Mouse (Mus musculus): ENCODE data around the gene Slc35a3. TPM values are rescaled to one million over a fixed set of nuclear protein-coding genes. Genes with fewer than 3 reads are reported as not detected.
A peak's percentile ranks its signal among the peaks of the same experiment; 100 is the strongest.
"Not testable (repeated sequence)": the region's sequence is repeated elsewhere in the genome, so short reads cannot be mapped to it uniquely, and the experiment has no call there.

Gene Slc35a3
- polyA plus RNA-seq, 1 experiment: 24.1 TPM

DNA sequence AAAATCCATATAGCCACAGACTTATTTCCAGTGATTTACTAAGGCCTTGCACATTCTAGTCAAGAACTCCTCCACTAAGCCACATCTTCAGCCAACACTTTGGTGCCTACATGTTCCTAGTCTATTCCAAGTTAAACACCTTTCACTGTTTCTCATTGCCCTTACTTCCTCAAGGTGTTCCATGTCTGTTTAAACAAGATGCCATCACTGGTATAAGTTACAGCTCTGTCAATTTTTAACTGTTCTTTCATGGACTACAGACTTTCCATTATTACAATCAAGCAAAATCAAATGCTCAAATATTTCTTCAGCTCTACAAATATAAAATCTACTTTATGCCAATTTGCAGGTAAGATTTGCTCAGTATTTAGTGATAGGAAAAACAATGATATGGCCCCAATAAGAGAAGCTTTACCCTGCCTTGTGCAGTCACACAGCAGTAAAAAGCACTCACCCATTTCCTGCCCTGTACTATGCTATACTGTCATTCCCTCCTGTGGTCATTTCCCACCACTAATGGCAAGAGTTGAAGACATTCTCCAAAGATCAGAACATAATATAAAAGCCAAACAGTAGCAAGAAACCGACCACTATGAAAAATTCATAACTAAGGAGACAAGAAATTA lies 9.9 kb downstream of the Slc35a3 start:
- H3K27ac ChIP-seq (ENCODE audit: insufficient read depth, low read depth, low read length): no peak overlapping the region
- TF ChIP-seq POLR2A (IDR thresholded peaks at IDR 0.05; ENCODE audit: borderline replicate concordance, low read depth, low read length) (no peak), CTCF (IDR thresholded peaks at IDR 0.05; ENCODE audit: low read depth, low read length) (no peak)
- H3K4me1 ChIP-seq (ENCODE audit: control insufficient read depth, insufficient read depth, low read length): no peaks in the 10 kb centered on the region; the same call in 1 of the 2 replicates
- H3K4me3 ChIP-seq (ENCODE audit: insufficient read depth, low read length): no peak overlapping the region

DNA sequence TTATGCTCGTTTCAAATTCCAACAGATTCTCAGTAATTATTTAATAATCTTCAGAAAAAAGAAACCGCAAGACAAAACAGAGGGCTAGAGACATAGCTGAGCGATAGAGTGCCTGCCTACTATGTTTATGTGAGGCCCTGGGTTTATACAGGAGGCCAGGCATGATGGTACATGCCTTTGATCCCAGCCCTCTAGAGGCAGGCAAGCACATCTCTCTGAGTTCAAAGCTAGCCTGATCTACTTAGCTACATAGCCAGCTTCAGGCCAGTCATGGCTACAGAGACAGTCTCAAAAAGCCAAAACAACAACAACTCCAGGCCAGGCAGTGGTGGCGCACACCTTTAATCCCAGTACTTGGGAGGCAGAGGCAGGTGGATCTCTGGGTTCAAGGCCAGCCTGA lies 11.0 kb downstream of the Slc35a3 start:
- H3K4me1 ChIP-seq (ENCODE audit: control insufficient read depth, insufficient read depth, low read length): no peaks in the 10 kb centered on the region; the same call in 1 of the 2 replicates
- no peak overlapping the region for H3K4me3 ChIP-seq (ENCODE audit: insufficient read depth, low read length)
- H3K27ac ChIP-seq (ENCODE audit: insufficient read depth, low read depth, low read length): no peak overlapping the region
- TF ChIP-seq CTCF (IDR thresholded peaks at IDR 0.05; ENCODE audit: low read depth, low read length) (no peak), POLR2A (IDR thresholded peaks at IDR 0.05; ENCODE audit: borderline replicate concordance, low read depth, low read length) (no peak)

DNA sequence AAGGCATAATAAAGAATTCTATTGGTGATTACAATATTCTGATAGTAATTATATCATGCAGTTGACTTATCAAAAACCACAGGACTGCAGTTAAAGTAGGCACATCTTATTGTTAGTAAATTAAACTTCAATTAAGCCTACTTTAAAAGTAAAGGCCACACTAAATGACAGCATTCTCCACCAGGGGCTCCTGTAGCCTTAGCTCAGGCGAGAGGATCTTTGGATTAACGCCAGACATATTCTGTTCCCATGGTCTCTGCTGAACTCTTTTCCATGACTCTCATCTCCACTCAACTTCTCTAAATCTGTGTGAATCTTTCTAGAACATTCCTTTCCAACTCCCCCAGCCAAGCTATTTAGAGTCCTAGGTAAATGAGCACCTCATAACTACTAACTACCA lies 13.8 kb downstream of the Slc35a3 start:
- Histone ChIP-seq H3K27ac (ENCODE audit: insufficient read depth, low read depth, low read length) (no peak overlapping the region), H3K4me1 (ENCODE audit: control insufficient read depth, insufficient read depth, low read length) (peaks cover 4% of the 10 kb centered on the region), H3K4me3 (ENCODE audit: insufficient read depth, low read length) (no peak overlapping the region)
- TF ChIP-seq POLR2A (IDR thresholded peaks at IDR 0.05; ENCODE audit: borderline replicate concordance, low read depth, low read length) (no peak), CTCF (IDR thresholded peaks at IDR 0.05; ENCODE audit: low read depth, low read length) (no peak)

DNA sequence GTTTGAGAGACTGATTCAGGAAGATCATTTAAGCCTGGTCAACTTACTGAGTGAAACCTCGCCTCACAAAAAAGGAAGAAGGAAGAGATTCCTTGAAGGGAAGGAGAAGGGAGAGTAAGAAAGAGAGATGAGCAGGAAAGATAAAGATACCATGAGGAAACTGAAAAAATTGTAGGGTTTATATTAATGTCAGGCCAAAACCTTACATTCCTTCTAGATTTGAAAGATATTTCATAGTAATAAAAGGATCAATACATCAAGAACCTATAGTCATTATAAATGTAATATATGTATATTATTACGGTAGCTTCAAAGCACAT lies 17.0 kb downstream of the Slc35a3 start:
- H3K27ac ChIP-seq (ENCODE audit: insufficient read depth, low read depth, low read length): no peak overlapping the region
- H3K4me1 ChIP-seq (ENCODE audit: control insufficient read depth, insufficient read depth, low read length): peaks cover 4% of the 10 kb centered on the region
- TF ChIP-seq CTCF (IDR thresholded peaks at IDR 0.05; ENCODE audit: low read depth, low read length): no peak
- no peak for TF ChIP-seq POLR2A (IDR thresholded peaks at IDR 0.05; ENCODE audit: borderline replicate concordance, low read depth, low read length)
- no peak overlapping the region for H3K4me3 ChIP-seq (ENCODE audit: insufficient read depth, low read length)

DNA sequence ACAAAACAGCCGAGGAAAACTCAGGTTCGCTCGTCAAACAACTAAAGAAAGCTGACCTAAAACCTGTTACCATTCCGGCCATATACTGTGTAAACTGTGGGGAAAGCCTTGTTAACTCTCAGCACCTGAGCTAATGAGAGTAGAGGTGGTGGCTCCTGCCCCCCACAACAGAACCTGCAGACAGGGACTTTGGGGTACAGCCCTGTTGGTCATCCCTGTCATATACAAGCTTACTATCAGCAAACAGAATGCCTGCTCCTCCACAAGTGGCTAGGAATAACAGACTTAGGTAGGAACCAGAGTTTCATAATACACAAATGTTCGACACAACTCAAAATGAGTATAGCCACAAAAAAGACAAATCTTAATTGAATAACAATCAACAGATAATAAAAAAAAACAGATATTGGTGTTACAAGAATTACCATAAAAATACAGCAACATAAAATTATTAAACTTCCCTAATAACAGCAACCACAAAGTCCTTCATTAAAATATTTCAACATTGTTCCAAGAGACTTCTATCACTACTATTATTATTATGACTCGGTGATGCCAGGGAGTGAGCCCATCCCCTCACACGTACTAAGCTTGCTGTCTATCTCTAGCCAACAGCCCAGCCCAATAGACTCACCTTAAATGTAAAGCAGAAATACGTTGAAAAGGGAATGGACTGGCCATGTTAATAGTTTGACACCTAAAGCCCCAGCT lies 17.5 kb downstream of the Slc35a3 start:
- H3K4me3 ChIP-seq (ENCODE audit: insufficient read depth, low read length): no peak overlapping the region
- H3K4me1 ChIP-seq (ENCODE audit: control insufficient read depth, insufficient read depth, low read length): peaks cover 4% of the 10 kb centered on the region
- TF ChIP-seq CTCF (IDR thresholded peaks at IDR 0.05; ENCODE audit: low read depth, low read length) (no peak), POLR2A (IDR thresholded peaks at IDR 0.05; ENCODE audit: borderline replicate concordance, low read depth, low read length) (no peak)
- H3K27ac ChIP-seq (ENCODE audit: insufficient read depth, low read depth, low read length): no peak overlapping the region

DNA sequence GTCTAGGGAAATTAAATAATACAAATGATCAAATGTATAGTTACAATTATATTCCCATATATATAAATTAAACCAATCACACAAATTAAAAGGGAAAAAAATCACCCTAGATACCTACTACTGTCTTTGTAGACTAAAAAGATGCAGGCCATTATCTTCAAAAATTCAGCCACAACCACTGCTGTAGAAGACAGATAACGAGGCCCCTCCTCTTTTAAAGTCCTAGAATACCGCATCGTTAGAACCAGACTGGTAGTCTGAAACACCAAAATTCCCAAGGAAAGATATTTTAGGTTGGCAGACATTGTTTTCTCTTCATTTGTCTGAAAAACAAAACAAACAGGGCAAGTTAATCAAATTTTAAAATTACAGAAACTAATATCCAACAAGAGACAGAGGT lies 18.3 kb downstream of the Slc35a3 start:
- Histone ChIP-seq H3K4me3 (ENCODE audit: insufficient read depth, low read length) (no peak overlapping the region), H3K4me1 (ENCODE audit: control insufficient read depth, insufficient read depth, low read length) (peaks cover 4% of the 10 kb centered on the region), H3K27ac (ENCODE audit: insufficient read depth, low read depth, low read length) (no peak overlapping the region)
- TF ChIP-seq POLR2A (IDR thresholded peaks at IDR 0.05; ENCODE audit: borderline replicate concordance, low read depth, low read length): no peak
- no peak for TF ChIP-seq CTCF (IDR thresholded peaks at IDR 0.05; ENCODE audit: low read depth, low read length)

DNA sequence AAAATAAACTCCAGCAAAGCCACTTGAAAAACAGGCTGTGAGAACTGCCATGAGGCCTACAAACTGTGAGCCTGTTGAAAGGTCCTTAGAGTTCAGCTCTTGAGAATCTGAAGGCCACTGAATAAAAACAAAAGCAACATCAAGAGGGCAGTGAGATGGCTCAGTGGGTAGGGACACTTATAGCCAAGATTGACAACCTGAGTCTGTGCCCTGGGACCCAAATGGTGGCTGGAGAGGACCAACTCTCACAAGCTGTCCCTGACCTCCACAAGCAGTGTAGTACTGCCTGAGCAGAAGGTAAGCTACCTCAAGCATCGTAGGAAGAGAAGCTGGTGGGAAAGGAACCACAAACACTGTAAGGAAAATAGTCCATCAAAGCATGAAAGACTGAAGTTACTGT lies 31.5 kb downstream of the Slc35a3 start, which contains the start of gene Gm43191:
Gm43191 (minus strand) TSS at position 101 of the 400 bp plus-strand sequence.
- Histone ChIP-seq H3K4me3 (ENCODE audit: insufficient read depth, low read length) (no peak within 1 kb of the TSS), H3K4me1 (ENCODE audit: control insufficient read depth, insufficient read depth, low read length) (no peaks in the 10 kb centered on the region), H3K27ac (ENCODE audit: insufficient read depth, low read depth, low read length) (no peak within 1 kb of the TSS)
- TF ChIP-seq CTCF (IDR thresholded peaks at IDR 0.05; ENCODE audit: low read depth, low read length): no peak
- TF ChIP-seq POLR2A (IDR thresholded peaks at IDR 0.05; ENCODE audit: borderline replicate concordance, low read depth, low read length): no peak

DNA sequence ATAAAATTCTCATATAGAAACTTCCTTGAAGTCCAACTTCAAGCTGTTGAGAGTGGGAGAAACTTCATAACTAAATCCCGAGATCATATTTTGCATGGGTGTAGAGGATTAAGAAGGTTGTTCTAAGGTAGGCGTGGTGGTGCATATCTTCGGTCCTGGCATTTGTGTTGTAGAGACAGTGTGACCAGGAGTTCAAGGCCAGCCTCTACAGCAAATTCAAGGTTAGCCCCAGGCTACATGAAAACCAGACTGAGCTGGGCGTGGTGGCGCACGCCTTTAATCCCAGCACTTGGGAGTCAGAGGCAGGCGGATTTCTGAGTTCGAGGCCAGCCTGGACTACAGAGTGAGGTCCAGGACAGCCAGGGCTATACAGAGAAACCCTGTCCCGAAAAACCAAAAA lies 48.4 kb downstream of the Slc35a3 start:
- H3K4me1 ChIP-seq (ENCODE audit: control insufficient read depth, insufficient read depth, low read length): peaks cover 17% of the 10 kb centered on the region
- not testable (repeated sequence) for H3K4me3 ChIP-seq (ENCODE audit: insufficient read depth, low read length); H3K27ac ChIP-seq (ENCODE audit: insufficient read depth, low read depth, low read length)

DNA sequence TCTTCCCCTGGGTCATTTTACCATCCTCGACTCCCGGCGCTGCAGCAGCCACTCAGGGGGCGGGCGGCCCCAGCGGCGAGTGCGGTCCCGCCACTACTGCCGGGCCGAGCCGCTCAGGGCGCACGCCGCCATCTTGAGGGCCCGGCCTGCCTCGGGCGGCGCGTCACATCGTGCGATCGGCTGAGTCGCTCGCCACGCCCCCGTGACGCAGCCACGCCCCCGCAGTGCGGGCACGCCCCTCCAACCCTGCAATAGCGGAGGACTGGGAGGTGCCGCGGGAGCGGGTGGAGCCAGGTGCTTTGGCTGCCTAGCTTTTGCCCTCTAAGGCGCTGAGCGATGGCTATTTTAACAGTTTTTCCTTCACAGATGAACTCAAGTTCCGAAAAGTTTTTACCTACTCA lies 50.2 kb downstream of the Slc35a3 start, which contains the start of gene Mfsd14a:
Mfsd14a (minus strand) TSS at position 215 of the 401 bp plus-strand sequence.
- Histone ChIP-seq H3K4me3 (ENCODE audit: insufficient read depth, low read length) (peak within 1 kb of the TSS; percentile 95), H3K27ac (ENCODE audit: insufficient read depth, low read depth, low read length) (peak within 1 kb of the TSS; percentile 76), H3K4me1 (ENCODE audit: control insufficient read depth, insufficient read depth, low read length) (peaks cover 27% of the 10 kb centered on the region)
- no peak for TF ChIP-seq CTCF (IDR thresholded peaks at IDR 0.05; ENCODE audit: low read depth, low read length)
- peak; percentile 67; the same call in 1 of the 2 replicates for TF ChIP-seq POLR2A (IDR thresholded peaks at IDR 0.05; ENCODE audit: borderline replicate concordance, low read depth, low read length)

DNA sequence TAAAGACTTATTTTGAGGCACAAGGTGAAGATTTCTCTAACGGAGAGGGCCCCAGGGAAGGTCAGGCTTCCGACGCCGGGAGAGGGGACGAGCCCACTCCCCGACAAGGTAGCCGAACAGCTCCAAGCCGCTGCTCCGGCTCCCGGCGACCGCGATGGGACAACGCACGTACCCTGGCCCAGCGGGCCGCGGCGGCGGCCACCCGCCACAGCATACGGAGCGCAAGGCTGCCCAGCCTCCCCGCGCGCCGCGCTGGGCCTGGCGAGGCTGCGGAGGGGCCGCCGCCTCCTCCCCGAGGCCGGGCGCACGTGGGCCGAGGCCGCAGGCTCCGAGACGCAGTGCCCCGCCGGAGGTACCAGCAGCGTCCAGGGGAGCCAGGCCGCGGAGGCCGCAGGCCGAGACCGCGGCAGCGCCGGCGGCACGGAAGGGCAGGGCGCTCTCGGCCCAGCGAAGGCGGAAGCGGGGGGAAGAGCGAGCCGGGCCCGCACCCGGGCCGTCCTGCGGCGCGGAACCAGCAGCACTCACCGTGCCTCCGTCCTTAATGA lies 50.7 kb downstream of the Slc35a3 start:
- Histone ChIP-seq H3K4me1 (ENCODE audit: control insufficient read depth, insufficient read depth, low read length) (peaks cover 30% of the 10 kb centered on the region), H3K4me3 (ENCODE audit: insufficient read depth, low read length) (peak overlapping the region; percentile 95), H3K27ac (ENCODE audit: insufficient read depth, low read depth, low read length) (peak overlapping the region; percentile 76)
- TF ChIP-seq CTCF (IDR thresholded peaks at IDR 0.05; ENCODE audit: low read depth, low read length) (no peak), POLR2A (IDR thresholded peaks at IDR 0.05; ENCODE audit: borderline replicate concordance, low read depth, low read length) (no peak)

Data from bone marrow macrophage, adult 2 months (primary cell).